Mouse (Mus musculus) CD4-positive, CD25-positive, alpha-beta regulatory T cell, adult 9 weeks (primary cell): ENCODE measurements around the gene Ppp1r3d. TPM values are rescaled to one million over a fixed set of nuclear protein-coding genes. Genes with fewer than 3 reads are reported as not detected.

ENCODE experiments used
- polyA plus RNA-seq: library from polyadenylated mRNA; unstranded; fragments of 100-300 nt; shearing (Covaris generic); gene quantifications from one replicate; pipeline ENCODE4 v1.2.1, GENCODE M21; 2017

Gene Ppp1r3d
- not detected for polyA plus RNA-seq

DNA sequence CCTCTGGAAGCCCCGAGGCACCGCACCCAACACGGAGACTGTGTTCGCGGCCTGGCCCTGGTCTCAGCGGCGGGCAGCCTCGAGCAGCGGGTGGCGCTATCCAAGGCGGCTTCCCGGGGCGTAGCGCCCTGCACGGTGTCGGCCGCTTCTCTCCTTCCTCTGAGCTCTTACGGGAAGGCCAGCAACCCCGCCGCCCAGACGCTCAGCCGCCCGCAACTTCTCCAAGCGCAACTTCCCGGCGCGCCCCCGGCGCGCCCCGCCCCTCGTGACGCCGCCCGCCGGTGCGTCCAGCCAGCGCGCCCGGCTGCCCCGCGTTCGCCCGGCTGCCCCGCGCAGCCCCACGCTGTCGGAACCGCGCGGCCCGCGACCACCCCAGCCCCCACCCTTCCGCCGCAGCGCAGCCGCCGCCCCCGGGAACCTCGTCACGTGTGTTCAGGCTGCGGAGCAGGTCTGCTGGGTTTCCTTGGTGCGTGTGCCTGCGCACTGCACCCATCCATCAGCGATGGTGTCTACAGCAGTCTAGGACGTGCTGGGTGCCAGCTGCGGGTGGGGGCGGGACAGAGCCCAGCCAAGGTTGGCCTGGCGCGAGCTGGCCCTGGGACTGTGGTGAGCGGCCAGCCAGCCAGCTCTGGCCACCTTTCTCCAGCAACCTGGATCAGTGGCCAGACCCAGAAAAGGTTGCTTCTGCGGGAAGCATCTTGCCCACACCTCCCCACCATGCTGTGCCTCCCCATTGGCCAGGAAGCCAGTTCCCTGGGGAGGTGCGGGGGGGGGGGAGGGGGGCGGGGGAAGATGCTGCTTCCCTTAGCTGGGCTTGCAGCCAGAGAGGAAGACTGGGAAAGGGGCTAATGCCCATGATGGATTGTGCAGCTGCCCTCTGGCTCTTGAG is at the start of gene Ppp1r3d, which contains the start of gene Fam217b:
Gene Ppp1r3d, minus strand, starts transcription at position 212 of the 889 bp plus-strand sequence.
Gene Fam217b, plus strand, starts transcription at position 264 of the 889 bp plus-strand sequence.

GRCm38 (mm10) chr2:178430231-178430630 is 16.0 kb upstream of the Ppp1r3d start, which contains the start of gene Cdh26:
Cdh26 (plus strand) TSS chr2:178430531.

GRCm38 (mm10) chr2:178407053-178407815 is 7.0 kb downstream of the Ppp1r3d start, which contains the start of gene Sycp2:
Sycp2 (minus strand) TSS chr2:178407685.

Other genes with a start within 250 kb of the Ppp1r3d start
- gene Sycp2, start 6.8 kb downstream of the Ppp1r3d start, polyA plus RNA-seq: not detected
- 0.06 TPM for gene Fam217b, start 52 bp upstream of the Ppp1r3d start, polyA plus RNA-seq
- gene Cdh26, start 16.1 kb upstream of the Ppp1r3d start, polyA plus RNA-seq: not detected